Mouse (Mus musculus) c-Kit-positive CD71-positive TER-119-negative erythroid progenitor cells, embryonic 14.5 days (primary cell): ENCODE data around the gene Defb3.
"Not testable (repeated sequence)": the region's sequence is repeated elsewhere in the genome, so short reads cannot be mapped to it uniquely, and the experiment has no call there.

Source experiments
- DNase-seq: peaks from one replicate; pipeline ENCODE4 v3.0.0-alpha.2; 2013; ENCODE audit warnings: low read depth

The Defb3 gene

DNA sequence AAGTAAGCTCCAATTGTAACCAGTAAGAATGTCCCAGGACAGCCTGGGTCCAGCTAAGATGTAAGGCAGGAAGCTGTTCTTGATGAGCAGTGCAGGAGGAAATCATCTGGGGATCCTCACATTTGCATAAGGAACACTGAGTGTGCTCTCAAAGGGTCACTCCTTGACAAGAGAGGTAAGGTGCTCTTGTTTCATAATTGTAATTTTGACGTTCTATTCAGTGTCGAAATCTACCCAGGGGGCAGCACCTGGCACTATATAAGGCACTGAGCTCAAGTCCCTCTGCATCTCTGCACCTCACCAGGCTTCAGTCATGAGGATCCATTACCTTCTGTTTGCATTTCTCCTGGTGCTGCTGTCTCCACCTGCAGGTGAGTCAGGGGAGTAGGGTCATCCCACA lies at the start of gene Defb3:
Gene Defb3 (plus strand): TSS at position 301 of the 400 bp plus-strand sequence.
- not testable (repeated sequence) for DNase-seq

DNA sequence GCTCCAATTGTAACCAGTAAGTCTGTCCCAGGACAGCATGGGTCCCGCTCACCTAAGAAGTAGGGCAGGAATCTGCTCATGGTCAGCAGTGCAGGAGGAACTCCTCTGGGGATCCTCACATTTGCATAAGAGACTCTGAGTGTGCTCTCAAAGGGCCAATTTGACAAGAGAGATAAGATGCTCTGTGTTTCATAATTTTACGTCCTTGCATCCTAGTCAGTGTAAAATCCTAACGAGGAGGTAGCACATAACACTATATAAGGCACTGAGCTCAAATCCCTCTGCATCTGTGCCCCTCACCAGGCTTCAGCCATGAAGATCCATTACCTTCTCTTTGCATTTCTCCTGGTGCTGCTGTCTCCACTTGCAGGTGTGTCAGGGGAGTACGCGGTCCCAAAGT lies 45.9 kb upstream of the Defb3 start, which contains the start of gene Defb5:
Gene Defb5 (plus strand): TSS at position 301 of the 400 bp plus-strand sequence.
- no peak for DNase-seq

DNA sequence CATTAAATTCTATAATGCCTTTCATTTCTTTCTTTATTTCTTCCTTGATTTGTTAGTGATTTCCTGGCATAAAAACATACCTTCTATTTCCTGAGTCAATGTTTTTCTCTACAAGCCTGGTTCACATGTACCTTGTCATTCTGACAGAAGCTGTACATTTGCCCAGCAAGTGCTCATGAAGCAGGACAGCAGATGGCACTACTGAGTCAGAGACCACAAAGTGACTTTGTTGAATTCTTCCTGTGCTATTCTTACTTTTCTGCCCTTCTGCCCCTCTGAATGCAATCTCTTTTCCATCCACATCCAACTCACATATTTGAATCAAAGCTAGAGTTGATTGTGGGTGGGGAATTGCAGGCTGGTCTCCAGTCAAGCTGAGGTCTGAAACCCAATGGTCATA lies 35.0 kb upstream of the Defb3 start:
- no peak for DNase-seq

DNA sequence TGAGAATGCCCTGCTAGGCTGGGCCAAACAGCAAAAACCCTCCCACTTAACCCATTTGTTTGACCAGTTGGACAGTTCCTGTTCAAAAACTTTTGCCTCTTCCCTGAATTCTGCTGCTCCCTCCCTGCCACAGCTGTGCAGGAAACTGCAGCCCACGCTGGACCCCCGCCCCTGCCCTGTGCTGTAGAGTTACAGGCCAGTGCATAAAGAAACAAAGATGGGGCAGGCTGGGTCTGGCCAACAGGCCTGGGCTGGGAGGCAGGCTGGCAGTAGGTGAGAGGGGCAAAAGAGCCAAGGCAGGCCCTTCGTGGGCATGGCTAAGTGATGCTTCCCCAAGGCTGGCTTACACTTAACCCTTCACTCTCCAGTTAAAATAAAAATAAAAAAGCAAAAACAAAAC lies 33.5 kb upstream of the Defb3 start:
- no peak for DNase-seq

DNA sequence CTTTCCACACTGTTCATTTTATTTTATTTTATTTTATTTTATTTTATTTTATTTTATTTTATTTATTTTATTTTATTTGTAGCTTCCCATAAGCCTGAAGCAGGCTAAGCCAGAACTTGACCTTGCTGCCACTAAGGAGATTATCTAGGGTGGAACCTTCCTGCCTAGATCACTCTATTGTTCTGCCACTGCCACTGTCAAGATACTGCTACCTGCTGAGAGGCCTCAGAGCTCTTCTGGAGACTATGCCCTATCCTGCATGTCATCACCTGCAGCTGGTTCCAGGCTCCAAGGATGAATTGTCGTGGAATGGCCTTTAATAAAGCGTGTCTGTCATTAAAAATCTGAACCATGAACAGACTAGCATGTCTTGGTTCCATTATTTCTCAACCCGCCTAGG lies 5.2 kb downstream of the Defb3 start:
- not testable (repeated sequence) for DNase-seq

DNA sequence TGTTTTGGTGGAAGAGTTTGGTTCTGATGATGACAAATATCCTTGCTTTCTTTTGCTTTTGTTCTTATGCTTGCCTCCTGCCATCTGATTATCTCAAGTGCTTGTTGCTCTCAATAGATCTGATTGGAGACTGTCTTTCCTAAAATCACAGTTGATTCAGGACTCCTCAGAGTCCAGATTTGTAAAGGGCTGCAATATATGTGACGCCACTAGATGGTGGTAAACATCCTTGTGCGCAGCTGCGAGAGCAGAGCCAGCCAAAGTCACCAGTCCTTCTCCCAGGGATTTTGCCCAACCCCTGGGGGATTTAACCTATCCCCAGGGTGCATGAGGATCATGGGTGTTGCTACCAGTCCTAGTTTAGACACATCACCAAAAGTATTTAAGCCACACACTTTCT lies 38.7 kb downstream of the Defb3 start:
- DNase-seq = no peak
